Comparison of ENCODE assay signal across 8 mouse cellular contexts in genomic region chr6:85253994-85254541, GRCm38 (mm10).
DNase-seq lines count a peak whose midpoint lies in the region; ATAC-seq and TF ChIP-seq lines count a peak whose summit lies in the region.

No protein-coding gene starts in this region.

- H3K9me3 ChIP-seq in hindbrain, postnatal 0 days (ENCODE audit: low read length): no peaks in the 10 kb centered on the region
- no peaks in the 10 kb centered on the region for H3K9me3 ChIP-seq in lung, embryonic 15.5 days

- no peak overlapping the region for H3K27ac ChIP-seq in hindbrain, postnatal 0 days
- H3K27ac ChIP-seq in lung, embryonic 15.5 days: no peak overlapping the region

- WGBS in hindbrain, postnatal 0 days: 49% methylated on average over 7 of the region's 7 CpGs
- WGBS in lung, embryonic 15.5 days: 50% methylated on average over 7 of the region's 7 CpGs

- no peak overlapping the region for H3K9ac ChIP-seq in hindbrain, postnatal 0 days (replicated peaks; ENCODE audit: low read length)
- no peak overlapping the region for H3K9ac ChIP-seq in lung, embryonic 15.5 days

- DNase-seq in MN1 (ENCODE audit: low spot score): peak; percentile 68
- DNase-seq in adrenal gland, adult 8-10 months: peak; percentile 84
- peak; percentile 31 for DNase-seq in hindbrain, postnatal 0 days (ENCODE audit: low spot score)
- no peak for DNase-seq in left cerebral cortex, adult 8-10 months (ENCODE audit: low spot score in 2 of 2)
- DNase-seq in layer of hippocampus, adult 8-10 months (ENCODE audit: low spot score in 2 of 2): no peak

- ATAC-seq in hindbrain, postnatal 0 days: peak; percentile 18; the same call in 1 of the 2 replicates
- ATAC-seq in lung, embryonic 15.5 days (ENCODE audit: borderline replicate concordance, extremely low read depth, low FRiP score, low TSS enrichment): peak; percentile 41; the same call in 1 of the 2 replicates
- no peak; the same call in 1 of the 2 replicates for ATAC-seq in megakaryocyte-erythroid progenitor cell, adult 5-6 weeks (replicated peaks; ENCODE audit: low FRiP score, low TSS enrichment, poor library complexity, severe bottlenecking)
- ATAC-seq in frontal cortex, adult (ENCODE audit: low TSS enrichment): no peak

- no peaks in the 10 kb centered on the region for H3K27me3 ChIP-seq in hindbrain, postnatal 0 days (ENCODE audit: insufficient read depth, low read length)
- H3K27me3 ChIP-seq in lung, embryonic 15.5 days: no peaks in the 10 kb centered on the region

- no peak overlapping the region for H3K4me2 ChIP-seq in hindbrain, postnatal 0 days (ENCODE audit: low read depth, low read length)
- H3K4me2 ChIP-seq in lung, embryonic 15.5 days: no peak overlapping the region

- H3K36me3 ChIP-seq in hindbrain, postnatal 0 days (ENCODE audit: insufficient read depth, low read length): no peaks in the 10 kb centered on the region
- no peaks in the 10 kb centered on the region for H3K36me3 ChIP-seq in lung, embryonic 15.5 days

- peaks cover 5% of the 10 kb centered on the region for H3K4me1 ChIP-seq in hindbrain, postnatal 0 days (ENCODE audit: insufficient read depth, low read length)
- H3K4me1 ChIP-seq in lung, embryonic 15.5 days: peaks cover 4% of the 10 kb centered on the region; the same call in 1 of the 2 replicates

- no peak for TF ChIP-seq CTCF in hindbrain, postnatal 0 days (IDR thresholded peaks at IDR 0.05; ENCODE audit: low read depth)

- no peak overlapping the region for H3K4me3 ChIP-seq in hindbrain, postnatal 0 days (ENCODE audit: low read length)
- no peak overlapping the region for H3K4me3 ChIP-seq in lung, embryonic 15.5 days

Comparison
In these comparisons a context has a peak if more than half of its experiments do, and no peak if none do; other contexts are left out.
1. DNase-seq: peak in MN1 (single experiment), adrenal gland, adult 8-10 months (single experiment) and hindbrain, postnatal 0 days (single experiment); none in left cerebral cortex, adult 8-10 months (0 of 2) and layer of hippocampus, adult 8-10 months (0 of 2).
2. ATAC-seq: peak in hindbrain, postnatal 0 days (single experiment) and lung, embryonic 15.5 days (single experiment); none in megakaryocyte-erythroid progenitor cell, adult 5-6 weeks (single experiment) and frontal cortex, adult (single experiment).